Mouse (Mus musculus) spleen, postnatal 36 days (tissue): ENCODE data around the gene Cyp4f16.
"Not testable (repeated sequence)": the region's sequence is repeated elsewhere in the genome, so short reads cannot be mapped to it uniquely, and the experiment has no call there.

Experiments used
- DNase-seq, 2 experiments: peaks; one replicate each; pipeline ENCODE4 v3.0.0; 2022; ENCODE audit warnings: low spot score in 2 of 2, mixed read lengths in 1 of 2

Cyp4f16 gene

DNA sequence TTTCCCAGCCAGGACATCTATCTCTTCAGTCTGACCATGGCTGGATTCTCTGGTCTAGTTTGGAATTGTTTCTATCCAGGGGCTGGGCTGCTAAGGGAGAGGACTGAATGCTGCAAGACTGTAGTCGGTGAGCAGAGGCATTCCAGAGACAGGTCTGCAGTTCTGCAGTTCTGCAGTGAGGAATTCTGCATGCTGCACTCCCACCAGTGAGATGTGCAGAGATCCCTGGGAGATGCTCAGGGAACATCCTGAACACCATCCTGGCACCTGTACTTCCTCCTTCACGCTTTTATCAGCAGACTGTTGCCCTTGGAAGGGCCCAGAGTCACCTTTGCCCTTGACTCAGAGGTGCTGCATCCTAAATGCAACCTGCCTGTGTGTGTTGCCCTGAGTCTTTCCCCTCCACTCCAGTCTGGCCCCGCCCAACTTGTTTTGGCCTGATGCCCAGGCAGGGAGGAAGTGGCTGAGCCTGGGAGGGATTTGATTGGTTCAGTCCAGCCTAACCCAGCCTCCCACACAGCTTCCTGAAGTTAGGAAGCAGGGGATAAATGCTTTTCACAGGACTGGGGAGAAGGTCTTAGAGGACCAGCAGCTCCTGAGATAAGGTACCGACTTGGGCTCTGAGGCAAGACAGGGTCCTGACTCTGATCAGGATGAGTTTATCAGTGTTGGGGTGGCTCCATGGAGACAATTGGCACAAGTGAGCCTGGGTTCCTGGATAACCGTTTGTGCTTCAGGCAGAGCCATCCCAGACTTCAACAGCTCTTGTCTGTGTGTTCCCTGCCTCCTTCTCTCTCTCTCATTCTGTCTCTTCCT lies at the start of gene Cyp4f16:
Gene Cyp4f16, plus strand, starts transcription at position 508 of the 816 bp plus-strand sequence.
- DNase-seq: peak; percentile 66 to 75

DNA sequence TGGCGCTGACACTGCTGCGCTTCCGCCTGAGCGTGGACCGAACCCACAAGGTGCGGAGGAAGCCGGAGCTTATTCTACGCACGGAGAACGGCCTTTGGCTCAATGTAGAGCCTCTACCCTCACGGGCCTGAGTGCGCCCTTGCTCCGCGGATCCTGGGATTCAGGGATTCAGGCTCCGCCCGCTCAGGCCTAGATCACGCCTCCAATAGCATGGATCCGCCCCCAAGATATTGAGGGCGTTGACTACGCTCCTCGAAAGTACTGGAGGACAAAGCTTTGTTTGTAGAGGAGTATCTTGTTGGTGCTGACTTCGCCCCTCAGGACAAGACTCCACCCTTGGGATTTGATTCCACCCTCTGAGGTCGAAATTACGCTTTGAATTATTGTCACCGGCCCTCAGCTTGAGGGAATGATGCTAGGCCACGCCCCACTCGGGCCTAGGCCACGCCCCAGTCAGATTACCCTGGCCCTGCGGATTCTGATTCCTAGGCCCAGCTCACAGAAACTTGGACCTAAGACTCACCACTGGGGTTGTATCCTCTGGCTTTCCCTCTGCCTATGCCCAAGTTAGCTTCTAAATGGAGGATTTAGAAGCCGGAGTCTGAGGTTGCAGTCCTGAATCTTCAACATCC lies 43.9 kb upstream of the Cyp4f16 start:
- DNase-seq: no peak

DNA sequence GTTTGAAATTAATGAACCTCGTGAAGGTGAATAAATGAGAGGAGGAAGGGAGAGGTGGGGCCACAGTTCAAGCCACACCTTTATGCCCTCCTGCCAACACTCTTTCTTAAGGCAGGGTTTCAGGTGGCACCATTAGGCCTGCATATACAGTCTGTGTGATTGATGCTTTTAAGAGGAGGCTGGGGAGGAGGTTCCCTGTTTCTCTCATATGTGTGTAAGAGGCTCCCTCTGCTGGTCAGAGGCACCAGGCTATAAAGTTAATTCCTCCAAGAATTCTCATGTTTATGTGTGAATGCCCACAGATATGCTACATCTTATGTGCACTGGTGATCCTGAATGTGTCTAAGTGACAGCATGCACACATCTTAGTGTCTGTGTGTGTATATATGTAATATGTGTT lies 41.8 kb upstream of the Cyp4f16 start:
- peak; percentile 52 to 63 for DNase-seq

DNA sequence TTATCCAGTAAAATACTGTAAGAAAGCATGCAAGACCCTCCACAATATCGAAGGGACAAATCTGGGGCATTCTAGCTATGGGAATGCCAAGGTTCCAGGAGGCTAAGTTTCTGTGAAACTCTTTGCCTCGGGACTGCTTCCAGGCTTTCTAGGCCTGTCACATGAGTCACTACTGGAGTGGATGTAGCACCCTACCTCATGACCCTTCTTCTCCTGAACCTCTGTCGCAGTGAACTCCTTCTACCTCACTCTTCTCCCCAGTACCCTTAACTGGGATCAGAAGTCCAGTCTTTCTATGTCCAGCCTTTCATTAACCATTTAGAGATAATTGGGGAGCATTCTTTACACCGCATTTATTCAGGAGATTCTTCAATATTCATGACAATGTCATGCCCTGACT lies 35.8 kb upstream of the Cyp4f16 start:
- DNase-seq: not testable (repeated sequence)

DNA sequence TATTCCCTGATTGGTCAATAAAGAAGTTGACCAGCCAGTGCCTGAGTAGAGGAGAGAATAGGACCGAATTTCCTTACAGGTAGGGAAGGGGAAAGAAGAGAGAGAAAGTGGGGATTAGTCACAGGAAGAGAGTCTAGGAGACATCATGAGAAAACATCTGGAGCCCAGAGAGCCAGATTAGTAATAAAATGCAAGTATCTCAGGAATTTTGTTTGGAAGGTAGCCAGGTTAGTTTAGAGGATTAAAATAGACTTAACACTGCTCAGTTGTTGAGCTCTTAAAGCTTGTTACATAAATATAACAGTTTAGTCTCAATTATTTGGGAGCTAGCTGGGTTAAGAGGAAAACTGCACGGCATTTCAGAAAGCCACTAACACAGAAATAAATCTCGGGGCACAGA lies 35.3 kb upstream of the Cyp4f16 start:
- DNase-seq: no peak

DNA sequence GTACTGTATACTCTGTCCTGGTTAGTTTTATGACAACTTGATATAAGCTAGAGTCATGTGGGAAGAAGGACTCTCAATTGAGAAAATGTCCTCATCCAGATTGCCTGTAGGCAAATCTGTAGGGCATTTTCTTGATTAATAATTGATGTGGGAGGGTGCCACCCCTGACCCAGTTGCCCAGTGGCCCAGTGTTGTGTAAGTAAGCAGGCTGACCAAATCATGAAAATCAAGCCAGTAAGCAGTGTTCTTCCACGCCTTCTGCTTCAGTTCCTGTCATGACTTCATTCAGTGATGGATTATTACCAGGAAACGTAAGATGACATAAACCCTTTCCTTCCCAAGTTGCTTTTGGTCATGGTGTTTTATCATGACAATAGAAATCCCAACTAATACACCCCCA lies 33.2 kb upstream of the Cyp4f16 start:
- DNase-seq: no peak

DNA sequence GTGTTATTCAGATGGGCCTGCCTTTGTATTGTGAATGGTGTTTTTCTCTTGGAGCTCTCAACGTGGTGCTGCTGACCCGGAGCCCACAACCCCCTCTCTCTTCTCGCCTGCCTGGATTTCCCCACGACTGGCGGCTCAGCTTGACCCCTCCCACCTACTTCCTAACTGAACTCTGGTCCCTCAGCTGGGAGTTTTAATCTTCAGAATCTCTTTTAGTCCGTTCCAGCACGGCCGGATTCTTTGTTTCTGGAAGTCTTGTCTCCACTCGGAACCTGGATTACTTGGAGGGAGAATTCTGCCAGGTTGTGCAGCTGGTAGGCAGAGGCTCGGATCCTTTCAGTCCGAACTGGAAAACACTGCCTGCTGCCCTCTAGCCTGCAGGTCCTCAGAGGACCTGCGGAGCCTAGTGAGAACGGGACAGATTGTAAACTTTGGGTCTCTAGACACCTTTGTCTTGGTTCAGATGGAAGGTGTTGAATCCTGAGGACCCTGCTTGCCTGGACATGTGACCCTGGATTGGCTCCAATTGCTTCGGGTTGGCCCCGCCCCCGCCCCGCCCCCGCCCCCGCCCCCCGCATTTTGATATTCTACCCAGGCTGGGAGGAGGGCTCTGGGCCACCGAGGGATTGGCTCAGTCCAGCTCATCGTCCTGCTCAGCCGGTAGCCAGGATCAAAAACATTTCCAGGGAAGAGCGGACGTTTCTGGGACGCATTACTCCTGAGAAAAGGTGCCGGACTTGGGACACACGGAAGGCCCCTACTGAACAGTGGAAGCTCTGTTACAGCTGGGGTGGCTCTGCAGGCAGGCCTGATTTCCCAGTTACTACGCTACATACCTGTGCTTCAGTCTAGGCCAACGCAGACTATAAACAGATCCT lies 30.3 kb upstream of the Cyp4f16 start, which contains the start of gene Cyp4f17:
Gene Cyp4f17, plus strand, starts transcription at position 200 of the 878 bp plus-strand sequence.
- no peak for DNase-seq

DNA sequence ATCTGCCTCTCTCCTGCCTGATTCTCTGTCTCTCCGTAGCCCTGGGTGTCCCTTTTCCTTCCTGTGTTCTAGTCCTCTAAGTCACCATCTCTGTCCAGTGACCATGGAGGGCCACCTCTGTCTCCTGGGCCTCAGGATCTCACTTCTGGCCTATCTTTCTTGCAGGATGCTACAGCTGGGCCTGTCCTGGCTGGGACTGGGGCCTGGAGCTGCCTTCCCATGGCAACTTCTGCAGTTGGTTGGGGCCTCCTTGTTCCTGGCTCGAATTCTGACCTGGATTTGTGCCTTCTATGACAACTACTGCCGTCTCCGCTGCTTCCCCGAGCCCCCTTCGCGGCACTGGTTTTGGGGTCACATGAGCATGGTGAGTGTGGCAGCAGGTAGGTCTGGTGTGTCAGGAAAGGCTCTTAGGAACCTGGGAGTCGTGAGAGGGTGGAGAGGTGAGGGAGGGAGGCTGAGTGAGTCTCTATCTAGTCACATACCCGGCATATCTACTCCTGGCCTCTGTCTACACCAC lies 29.6 kb upstream of the Cyp4f16 start:
- no peak for DNase-seq

DNA sequence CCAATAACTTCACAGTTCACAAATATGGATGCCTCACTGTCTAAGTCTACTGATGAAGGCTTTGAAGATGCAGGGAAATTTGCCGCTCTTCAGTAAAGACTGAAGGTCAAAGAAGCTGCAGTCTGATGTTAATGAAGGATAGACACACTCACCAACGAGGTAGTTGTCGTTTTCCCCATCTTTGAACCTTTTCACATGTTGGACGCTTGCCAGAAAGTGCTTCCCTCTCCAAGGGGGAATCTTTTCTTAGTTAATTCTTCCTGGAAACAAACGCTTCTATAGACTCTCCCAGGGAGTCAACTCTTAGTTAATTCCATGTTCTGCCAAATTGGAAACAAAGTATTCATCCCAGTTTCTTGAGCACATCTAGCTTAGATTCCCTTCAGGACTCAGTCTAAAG lies 20.2 kb upstream of the Cyp4f16 start:
- no peak for DNase-seq

DNA sequence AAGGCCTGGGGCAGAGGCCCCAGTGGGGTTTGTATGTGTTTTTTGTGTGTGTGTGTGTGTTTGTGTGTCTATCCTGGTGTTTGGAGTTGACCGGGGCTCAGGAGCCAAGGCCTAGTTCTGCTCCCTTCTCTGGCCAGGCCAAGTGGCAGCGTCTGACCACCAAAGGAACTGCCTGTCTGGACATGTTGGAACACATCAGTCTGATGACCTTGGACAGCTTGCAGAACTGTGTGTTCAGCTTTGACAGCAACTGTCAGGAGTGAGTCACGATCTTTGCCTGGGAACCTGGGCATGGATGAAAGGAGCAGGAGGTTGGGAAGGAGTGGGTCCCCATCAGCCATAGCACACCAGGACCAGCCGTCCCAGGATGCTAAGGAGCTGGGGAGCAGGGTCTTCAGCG lies 14.4 kb upstream of the Cyp4f16 start:
- DNase-seq: no peak

DNA sequence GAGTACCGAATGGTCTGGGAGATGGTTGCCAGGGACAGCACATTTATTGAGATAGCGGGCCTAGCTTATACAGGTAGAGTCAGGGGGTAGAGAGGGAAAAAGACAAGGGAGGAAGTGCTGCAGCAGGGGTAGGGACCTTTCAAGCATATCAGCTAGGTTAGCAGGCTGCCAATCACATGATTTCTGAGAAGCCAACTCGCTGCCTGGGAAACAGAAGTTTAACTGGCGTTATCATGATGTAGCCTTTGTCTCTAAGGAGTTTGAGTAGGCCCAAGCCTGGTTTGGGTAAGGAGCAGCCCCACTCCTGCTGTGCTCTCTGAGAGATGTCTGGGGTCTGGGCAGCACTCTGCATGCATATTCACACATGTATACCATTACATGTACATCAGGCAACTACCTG lies 14.0 kb upstream of the Cyp4f16 start:
- no peak for DNase-seq

DNA sequence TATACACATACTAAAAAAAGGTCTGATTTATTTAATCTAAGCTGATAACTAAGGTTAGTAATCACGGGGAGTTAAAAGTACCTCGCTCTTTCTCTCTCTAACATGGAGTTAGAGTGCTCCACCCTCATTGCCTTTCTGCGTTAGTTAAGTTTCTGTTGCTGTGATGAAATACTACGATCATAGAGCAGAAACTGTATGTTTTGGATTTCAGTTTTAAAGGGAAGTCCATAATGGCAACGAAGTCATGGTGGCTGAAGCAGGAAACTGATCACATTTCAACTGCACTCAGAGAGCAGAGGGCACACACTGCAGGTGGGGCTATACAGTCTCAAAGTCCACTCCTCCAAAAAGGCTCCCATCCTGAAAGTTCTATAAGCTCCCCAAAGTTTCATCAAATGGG lies 13.5 kb upstream of the Cyp4f16 start:
- no peak for DNase-seq

DNA sequence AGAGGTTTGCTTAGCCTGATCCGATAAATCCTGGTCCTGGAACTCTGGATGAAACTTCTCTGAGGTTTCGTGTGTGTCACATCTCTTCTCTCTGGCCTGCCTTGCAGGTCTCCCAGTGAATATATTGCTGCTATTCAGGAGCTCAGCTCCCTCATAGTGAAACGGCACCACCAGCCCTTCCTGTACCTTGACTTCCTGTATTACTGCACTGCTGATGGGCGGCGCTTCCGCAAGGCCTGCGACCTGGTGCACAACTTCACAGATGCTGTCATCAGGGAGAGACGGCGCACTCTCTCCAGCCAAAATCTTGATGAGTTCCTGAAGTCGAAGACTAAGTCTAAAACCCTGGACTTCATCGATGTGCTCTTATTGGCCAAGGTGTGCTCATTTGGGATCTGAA lies 12.5 kb upstream of the Cyp4f16 start:
- peak; percentile 39 to 50 for DNase-seq

DNA sequence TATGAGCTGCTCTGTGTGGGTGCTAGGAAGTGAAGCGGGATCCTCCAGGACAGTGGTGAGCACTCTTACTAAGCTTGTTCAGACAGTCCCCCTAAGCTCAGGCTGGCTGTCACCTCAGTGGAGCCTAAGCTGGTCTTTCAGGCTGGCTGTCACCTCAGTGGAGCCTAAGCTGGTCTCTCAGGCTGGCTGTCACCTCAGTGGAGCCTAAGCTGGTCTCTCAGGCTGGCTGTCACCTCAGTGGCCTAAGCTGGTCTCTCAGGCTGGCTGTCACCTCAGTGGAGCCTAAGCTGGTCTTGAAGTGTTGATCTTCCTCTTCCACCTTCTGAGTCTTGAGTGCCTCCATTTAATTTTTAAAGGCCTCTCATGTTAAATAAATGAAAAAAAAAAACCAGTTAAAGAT lies 10.0 kb upstream of the Cyp4f16 start:
- not testable (repeated sequence) for DNase-seq

DNA sequence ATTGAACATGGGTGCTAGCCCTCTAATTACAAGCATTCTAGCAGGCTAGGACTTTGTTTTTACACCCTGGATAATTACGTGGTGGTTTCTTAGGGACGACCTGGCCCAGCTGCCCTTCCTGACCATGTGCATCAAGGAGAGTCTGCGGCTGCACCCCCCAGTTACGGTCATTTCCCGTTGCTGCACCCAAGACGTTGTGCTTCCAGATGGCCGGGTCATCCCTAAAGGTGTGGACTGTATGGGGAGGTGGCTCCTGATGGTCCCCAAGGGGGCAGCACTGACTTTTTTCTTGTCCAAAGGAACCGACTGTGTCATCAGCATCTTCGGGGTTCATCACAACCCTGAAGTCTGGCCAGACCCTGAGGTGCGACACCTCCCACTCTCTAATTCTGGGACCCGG lies 8.6 kb upstream of the Cyp4f16 start:
- DNase-seq: no peak

DNA sequence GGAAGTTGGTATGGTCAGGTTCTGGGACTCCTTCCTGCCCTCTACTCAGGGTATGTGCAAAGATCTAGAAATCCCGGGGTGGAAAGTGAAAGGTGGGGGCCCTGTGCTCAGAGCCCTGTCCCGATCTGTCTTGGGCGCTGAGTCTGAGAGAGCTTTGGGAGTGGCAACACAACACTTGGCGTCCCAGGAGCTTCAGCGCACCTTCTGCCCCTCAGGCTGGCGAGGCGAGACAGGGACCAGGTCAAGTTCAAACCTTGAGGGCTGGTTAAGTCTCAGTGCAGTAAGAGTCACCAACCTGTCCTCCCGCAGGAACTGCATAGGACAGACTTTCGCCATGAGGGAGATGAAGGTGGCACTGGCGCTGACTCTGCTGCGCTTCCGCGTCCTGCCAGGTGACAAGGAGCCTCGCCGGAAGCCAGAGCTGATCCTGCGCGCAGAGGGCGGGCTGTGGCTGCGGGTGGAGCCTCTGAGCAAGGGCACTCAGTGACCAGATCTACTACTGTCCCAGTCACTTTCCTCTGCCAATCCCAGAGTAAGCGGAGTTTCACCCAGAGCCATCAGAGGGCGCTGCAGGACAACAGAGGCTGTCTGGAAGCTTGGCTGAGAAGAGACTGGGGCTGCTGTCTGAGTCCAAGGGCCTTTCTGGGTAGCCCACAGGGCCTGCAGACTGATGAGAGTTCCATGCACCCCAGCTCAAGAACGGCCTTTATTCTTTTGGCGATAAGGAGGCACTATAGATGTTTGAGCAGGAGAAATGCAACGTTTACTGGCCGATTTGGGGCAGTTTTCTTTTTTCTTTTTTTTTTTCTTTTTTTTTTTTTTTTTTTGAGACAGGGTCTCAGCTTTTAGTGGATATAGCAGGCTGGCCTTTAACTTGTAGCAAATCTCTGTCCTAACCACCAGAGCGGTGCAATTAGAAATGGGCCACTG lies 7.7 kb upstream of the Cyp4f16 start:
- DNase-seq: peak; percentile 84 to 88

DNA sequence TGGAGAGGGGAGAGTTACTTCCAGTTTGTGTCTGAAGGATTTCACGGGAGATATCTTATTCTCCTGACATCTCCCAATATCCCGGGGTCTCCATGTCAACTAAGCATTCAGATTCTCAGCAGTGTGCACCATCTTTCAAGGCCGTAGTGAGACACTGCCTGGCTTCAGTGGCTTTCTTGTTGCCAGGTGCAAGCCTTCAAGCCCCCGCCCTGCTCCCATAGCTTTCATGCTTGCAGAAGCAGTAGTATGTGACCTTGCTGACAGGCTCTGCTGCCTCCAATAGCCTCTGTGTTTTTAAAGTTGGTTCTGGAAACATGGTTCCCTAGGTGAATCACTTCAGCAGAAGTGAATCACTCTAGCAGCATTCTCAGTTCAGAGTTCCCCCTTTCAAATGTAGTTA lies 4.0 kb upstream of the Cyp4f16 start:
- DNase-seq: not testable (repeated sequence)

DNA sequence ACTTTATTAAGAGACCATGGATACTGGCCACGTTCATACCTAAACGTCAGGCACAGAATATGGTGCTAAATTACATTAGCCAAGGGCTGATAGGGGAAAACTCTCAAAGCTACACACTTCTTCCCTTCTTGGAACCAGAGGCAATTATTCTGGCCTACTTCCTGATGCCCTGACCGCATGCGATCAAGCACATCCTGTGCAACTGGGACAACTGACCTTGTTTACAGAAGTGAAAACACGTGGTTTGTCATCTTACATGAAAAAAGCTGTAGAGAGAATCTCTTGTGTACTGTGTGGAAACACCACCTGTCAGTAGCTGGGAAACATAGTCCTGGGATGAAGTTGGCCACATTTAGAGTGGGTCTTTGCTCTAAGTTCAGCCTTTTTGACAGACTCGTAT lies 2.3 kb upstream of the Cyp4f16 start:
- peak in 1 of 2 experiments; percentile 22 for DNase-seq

DNA sequence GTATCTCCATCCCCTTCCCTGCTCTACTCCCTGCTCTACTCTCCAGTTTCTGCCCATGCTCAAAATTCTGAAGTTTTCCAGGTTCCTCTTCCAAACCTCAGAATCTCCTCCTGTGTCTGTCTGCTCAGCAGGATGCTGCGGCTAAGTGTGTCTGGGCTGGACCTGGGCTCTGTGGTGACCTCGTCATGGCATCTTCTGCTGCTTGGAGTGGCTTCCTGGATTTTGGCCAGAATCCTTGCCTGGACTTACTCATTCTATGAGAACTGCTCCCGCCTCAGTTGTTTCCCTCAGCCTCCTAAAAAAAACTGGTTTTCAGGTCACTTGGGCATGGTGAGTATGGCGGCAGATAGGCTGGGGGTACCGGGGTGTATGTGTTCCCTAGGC lies 501 bp downstream of the Cyp4f16 start:
- DNase-seq: no peak

DNA sequence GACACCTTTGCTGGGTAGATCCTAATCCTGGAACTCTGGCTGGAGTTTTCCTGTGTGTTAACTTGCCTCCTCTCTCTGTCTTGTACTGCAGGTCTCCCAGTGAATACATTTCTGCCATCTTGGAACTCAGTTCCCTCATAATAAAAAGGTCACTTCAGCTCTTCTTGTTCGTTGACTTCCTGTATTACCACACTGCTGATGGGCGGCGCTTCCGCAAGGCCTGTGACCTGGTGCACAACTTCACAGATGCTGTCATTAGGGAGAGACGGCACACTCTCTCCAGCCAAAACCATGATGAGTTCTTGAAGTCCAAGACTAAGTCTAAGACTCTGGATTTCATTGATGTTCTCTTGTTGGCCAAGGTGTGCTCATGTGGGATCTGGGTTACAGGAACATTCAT lies 8.4 kb downstream of the Cyp4f16 start:
- not testable (repeated sequence) for DNase-seq

DNA sequence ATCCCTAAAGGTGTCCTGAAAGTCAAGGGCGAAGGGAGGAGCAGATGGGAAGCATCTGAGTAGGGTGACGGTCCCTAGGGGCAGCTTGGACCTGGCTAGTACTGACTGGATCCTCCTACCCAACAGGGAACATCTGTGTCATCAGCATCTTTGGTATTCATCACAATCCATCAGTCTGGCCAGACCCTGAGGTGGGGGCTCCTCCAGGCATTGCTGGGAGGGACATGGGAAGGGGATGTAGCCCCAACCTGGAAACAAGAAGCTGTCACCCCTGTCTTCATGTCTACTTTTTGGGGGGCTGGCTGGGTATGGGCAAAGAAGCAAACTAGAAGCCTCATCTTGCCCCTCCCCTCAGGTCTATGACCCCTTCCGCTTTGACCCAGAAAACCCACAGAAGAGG lies 14.0 kb downstream of the Cyp4f16 start:
- DNase-seq: not testable (repeated sequence)
